Mouse (Mus musculus): ENCODE results near the gene Tspan32. TPM values are rescaled to one million over a fixed set of nuclear protein-coding genes. Genes with fewer than 3 reads are reported as not detected.

The Tspan32 gene
- polyA plus RNA-seq, 1 experiment, result 111 TPM

DNA sequence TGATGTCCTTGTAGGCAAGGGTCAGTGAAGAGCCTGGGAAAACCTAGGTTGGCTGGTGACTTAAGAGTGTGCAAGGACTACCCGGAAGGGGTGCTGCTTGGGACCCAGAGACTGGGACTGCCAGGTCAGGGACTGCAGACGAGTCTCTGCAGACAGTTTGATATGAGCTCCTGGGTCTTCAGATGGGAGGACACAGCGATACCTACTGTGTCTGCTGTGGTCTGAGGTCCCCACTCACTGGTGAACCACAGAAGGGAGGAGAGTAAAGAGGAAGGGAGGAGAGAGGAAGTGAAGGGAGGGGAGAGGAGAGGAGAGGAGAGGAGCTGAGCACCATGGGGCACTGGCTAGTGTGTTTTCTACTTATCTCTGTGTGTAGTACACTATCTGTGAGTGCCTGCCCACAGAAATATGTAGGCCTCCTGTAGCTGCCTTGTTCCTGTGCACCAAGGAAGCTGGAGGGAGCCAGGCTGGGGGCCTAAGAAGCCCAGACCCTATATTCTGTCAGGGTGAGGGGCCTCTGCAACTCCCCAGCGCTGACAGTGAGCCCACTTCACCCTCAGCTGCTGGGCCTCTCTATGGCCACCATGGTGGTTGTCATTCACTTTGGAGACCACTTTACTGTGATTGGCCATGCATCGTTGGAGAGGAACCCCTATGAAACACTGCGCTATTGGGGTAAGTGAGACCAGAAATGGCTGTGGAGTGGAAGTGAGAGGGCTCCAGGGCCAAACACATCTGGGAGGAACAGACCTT lies 674 bp downstream of the Tspan32 start:
- TF ChIP-seq GATA1 (IDR thresholded peaks at IDR 0.05; ENCODE audit: low read length), result peak; percentile 35

DNA sequence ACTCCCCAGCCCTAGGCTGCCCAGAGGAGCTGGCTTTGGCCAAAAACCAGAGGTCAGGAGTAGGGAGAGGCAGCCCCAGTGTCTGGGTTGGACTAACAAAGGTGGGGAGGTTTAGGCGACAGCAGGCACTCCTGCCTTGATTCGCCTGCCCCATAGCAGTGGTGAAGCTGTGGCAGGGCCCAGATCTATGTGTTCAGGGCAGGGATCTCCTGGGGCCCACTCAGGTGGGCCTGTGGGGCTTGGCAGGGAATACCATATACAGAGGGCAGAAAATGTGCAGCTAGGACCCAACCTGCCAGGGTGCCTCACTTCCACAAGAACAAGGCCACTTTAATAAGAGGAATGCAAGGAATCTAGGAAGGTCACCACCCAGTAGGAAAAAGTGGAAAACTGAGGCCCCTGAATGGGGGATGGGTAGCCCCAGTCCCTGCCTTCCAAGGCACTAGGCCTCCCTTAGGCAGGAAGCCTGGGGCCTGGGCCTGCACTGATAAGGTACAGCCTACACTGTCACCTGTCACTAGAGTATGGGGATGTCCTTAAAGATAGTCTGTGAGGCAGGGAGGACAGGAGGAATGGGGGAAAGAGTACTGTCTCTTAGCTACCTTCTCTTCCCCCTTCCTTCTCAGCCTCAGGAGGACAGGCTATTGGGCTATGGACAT lies 1.4 kb downstream of the Tspan32 start:
- TF ChIP-seq GATA1 (IDR thresholded peaks at IDR 0.05; ENCODE audit: low read length), result peak; percentile 64

DNA sequence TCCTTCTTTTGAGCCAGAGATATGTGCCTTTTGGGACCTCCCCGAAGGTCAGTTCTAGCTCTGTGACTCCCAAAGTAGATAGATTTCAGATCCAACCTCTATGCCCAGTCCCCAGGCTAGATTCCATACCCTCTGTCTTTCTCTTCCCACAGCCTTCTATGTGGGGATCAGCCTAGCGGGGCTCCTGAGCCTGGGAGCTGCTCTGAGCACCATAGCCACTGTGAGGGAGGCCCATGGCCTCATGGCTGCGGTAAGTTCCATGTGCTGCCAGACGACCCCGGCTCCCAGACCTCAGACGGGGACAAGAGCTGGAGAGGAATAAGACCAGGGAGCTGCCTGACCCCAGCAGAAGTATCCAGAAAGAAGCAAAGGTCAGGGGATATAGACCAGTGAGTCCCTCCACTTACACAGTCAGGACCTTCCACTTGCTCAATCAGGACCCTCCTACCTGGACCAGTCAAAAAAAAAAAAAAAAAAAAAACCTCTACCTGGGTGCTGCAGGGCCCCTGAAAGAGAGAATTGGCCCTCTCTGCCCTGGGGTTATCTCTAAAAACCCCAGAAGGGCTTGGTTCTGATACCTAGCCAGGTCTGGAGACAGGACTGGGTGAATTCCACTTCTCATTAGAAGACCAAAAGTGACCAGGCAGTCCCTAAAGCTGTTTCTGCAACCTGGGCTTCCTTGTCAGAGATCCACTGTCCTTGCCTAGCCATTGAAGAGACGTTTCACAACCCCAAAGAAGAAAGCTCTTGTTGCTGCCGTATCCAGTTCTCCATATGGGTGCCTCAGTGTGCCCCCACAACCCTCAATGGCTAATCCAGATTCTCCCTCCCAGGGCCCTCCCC lies 2.1 kb downstream of the Tspan32 start:
- TF ChIP-seq GATA1 (IDR thresholded peaks at IDR 0.05; ENCODE audit: low read length), result no peak

DNA sequence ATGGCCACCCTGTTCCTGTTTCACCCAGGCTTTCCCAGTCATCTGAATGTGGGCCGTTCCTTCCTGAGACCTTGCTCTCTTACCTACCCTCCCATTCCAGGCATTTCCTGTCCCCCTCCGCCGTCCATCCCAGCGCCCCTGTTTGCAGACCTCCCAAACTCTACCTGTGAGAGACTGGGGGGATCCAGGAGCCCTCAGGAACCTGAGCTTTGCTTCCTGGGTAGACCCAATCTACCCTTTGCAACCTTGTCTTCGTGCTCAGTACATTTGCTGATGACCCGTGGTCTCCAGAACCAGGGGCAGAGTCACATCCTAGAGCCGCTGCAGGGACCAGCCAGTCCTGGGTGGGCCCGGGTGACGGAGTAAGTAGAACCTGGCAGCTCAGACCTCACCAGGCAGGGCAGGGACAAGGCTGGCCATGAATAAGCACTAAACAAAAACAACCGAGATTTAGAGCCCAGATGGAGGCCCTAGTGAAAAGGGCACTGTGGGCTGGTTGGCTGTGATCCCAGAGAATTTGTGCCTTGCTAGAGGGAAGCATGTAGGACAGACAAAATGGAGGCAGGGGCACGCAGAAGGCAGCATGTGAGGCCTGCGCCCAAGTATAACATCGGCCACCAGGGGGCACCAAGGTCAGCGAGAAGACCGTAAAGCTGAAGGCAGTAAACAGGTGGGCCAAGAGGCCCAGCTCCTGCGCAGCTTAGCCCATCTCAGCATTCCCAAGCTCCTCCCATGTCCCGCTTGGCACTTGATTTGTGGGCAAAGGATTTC lies 2.9 kb downstream of the Tspan32 start:
- TF ChIP-seq GATA1 (IDR thresholded peaks at IDR 0.05; ENCODE audit: low read length), result no peak

DNA sequence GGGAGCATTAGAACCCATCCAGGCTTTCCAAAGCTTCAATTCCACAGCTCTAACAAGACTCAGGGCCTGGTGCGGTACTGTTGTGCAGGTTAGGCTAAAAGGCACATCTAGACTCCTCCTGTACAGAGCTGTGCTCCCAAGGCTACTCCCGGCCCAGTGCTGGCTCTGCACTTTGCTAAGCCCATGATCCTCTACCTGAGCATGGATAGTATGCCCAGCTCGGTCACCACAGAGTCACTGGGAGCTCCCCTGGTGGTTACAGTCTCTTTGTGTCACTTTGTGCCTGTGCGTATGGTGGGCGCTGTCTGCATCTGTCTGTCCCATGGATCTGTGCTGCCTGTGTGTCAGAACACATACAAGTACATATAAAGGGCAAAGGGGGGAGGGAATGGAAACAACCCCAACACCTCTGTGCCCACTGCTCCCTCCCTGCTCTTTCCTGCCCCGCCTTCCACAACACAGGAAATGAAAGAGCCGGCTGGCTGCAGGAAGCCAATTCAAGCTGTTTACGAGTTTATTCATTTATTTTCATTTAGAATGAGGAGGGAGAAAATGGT lies 3.6 kb downstream of the Tspan32 start:
- TF ChIP-seq GATA1 (IDR thresholded peaks at IDR 0.05; ENCODE audit: low read length), result no peak

DNA sequence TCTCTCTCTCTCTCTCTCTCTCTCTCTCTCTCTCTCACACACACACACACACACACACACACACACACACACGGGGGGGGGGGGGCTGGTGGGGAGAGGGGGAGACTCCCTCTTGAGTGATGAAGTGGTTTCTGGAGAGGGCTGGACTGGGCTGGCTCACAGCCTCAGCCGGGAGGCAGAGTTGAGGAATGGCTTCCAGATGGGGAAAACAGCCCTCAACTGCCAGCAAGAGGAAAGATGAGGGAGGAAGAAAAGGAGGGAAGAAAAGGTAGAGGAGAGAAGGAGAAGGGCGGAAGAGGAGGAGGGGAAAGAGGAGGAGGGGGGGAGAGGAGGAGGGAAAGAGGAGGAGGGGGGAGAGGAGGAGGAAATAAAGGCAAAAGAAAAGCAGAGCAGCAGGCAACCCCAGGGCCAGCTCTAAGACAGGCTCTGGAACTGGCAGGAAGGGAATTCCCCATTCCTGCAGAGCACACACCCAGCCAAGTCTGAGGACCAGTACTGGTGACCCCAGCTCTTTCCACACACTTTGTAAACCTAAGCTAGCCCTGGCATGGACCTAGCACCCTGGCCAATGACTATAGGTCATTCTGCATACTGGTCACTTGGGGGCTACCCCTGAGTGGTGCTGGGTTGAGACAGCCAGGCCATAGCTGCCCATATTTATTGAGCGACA lies 4.3 kb downstream of the Tspan32 start:
- TF ChIP-seq GATA1 (IDR thresholded peaks at IDR 0.05; ENCODE audit: low read length), result no peak

DNA sequence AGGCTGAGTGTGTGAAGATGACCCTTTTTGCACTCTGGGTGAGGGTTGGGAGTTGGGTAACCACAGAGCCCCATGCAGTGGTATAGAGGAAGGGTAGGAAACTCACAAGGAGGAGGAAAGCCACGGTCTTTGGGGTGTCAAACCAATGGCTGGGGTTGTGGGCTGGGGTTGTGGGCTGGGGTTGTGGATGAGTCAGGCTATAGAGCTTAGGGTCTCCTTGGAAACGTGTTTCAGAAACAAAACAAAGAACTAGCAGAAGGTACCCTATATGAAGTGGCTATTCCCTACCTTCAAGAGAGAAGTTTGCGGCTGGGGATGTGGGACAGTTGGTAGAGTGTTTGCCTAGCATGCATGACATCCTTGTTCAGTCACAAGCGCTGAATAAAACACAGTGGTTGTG lies 5.2 kb downstream of the Tspan32 start:
- TF ChIP-seq GATA1 (IDR thresholded peaks at IDR 0.05; ENCODE audit: low read length), result no peak

DNA sequence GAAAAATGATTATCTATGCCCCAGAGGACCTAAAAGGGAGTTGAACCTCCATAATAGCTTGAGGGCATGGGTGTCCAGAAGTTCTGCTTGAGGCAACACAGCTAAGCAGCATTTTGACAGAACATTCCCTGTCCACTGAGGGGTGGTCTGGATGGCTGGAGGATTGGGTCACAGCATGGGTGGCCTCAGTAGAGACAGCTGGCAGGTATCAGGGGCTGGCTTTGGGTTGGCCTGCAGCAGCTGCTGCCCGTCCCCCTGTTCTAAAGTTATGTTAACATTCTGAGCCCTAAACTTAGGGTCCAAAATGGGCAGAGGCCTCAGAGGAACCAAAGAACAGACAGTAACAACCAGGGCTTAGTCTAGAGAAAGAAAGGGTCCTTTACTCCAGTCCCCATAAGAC lies 6.4 kb downstream of the Tspan32 start:
- no peak for TF ChIP-seq GATA1 (IDR thresholded peaks at IDR 0.05; ENCODE audit: low read length)

DNA sequence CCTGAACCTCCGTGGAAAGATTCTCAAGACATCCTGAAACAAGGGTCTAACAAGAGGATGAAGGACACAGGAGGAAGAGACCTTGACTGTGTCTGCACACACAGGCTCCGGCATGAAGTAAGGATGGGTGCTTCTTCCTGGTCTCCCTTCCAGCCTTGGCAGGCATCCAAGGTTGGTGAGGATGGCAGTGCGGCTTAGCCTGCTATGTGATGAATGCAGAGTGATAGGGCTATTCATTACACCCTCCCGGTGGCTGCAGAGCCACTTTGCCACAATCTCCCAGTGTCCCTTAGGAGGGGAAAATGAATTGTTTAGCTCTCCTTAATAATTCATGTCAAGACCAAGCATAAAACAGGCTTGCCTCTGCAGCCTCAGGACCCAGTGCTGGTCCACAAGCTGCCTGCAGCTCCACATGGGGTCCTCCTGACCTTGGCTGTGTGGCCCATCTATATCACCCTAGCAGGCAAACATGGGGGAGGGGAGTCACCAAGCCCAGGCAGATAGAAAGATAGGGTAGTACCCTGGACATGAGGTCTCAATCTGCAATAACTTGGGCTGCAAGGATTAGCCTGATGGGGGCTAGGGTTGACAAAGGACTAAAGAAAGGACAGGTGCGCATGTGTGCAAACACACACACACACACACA lies 7.5 kb downstream of the Tspan32 start:
- no peak for TF ChIP-seq GATA1 (IDR thresholded peaks at IDR 0.05; ENCODE audit: low read length)

DNA sequence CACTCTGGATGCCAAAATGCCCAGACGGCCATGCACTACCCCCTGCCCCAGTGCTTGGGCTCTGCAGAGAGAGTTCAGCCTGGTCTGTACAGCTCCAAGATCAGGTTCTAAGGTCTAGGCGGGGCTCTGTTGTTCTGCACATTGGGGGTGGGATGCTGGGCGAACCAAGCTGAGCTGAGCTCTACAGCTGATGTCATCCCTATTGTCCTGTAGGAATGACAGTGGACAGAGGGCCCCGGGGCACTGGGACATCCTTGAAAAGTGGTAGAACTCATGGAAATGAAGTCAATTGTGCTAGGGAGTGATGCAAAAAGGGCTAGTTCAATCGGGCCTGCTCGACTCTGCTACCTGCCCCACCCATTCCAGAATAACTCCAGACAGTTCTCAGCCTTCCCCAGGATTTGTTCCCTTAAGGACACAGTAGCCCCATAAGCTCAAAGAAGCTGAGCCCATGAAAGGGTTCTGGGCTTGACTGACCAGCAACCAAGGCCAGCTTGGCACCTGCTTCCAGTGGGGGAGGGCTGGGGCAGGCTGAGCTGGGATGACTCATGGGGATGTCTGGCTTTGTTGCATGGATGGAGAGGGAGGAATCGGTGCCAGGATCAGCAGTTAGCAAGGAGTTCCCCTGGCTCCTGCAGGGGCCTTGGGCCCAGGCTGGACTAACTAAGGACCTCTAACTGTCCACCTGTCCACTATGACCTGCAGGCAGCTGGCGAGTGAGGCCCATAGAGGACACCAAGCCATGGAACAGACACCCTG lies 8.8 kb downstream of the Tspan32 start:
- no peak for TF ChIP-seq GATA1 (IDR thresholded peaks at IDR 0.05; ENCODE audit: low read length)

DNA sequence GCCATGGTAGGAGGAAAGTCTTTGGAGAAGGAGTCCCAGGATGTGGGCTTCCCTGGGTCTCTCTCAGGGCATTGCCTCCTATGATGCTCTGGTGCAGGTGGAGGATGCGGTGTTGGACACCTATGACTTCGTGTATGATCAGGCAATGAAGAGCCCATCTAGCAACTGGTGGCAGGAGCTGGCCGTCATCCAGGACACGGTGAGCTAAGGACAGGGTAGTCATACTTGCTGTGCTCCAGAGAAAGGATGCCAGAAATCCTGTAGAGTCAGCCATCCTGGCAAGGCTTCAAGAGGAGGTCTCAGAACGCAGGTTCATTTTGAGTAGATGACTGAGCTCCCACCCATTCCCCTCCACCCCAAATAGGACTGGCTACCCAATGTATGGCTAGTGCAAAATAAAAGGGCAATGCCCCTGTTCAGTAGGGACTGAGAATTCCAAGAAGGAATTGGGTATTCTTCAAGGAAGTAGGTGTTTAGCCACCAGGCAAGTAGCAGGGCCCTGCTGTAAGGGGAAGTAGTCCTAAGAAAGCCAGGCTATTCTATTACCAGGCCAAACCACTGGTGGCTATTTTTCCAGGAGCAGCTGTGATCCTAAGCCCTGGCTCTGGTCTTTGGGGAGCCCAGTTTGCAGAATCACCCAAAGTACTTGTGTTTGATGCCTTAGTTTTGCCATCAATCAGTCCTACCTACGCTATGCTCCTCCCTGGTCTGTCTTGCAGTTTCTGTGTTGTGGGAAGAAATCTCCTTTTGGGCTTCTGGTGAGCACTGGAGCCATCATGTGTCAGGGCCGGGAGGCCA lies 10.2 kb downstream of the Tspan32 start:
- no peak for TF ChIP-seq GATA1 (IDR thresholded peaks at IDR 0.05; ENCODE audit: low read length)

DNA sequence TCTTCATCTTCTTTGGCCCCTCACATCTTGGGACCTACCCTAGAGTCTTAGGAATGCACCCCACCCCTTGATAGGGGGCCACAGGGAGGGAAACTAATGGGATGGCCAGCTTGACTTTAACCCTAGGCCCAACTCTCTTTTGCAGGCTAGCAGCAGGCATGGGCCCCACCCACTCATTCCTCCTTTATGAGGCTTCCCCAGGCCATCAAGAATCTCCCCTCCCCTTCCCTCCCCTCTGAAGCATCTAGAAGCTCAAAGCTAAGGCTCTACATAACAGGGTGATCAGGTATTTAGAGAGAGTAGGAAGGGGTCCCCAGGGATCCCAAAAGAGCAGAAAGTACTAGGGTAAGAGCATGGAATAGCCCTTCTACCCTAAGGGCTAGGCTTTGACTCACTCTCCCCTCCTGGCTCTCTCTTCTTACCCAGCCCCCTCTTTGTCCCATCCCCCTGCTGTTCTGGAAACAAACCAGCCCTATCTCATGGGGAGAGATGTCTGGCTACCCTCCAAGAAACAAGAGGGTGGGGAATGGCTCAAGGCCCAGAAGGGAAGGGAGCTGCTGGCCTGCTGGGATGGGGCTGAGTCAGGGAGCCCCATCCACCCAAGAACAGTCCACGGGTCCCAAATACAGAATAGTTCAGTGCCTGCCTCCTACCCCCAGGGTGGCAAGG lies 11.0 kb downstream of the Tspan32 start:
- TF ChIP-seq GATA1 (IDR thresholded peaks at IDR 0.05; ENCODE audit: low read length), result no peak

All from G1E-ER4 (cell line).